Comparison of ENCODE assay signal across 8 mouse cellular contexts in genomic region chr16:93710924-93711323, GRCm38 (mm10). TPM values are rescaled to one million over a fixed set of nuclear protein-coding genes. Genes with fewer than 3 reads are reported as not detected.
DNase-seq lines count a peak whose midpoint lies in the region; ATAC-seq and TF ChIP-seq lines count a peak whose summit lies in the region.

No protein-coding gene starts in this region.

- ATAC-seq in activated CD4-positive, CD25-positive, alpha-beta regulatory T cell, adult 4 months = peak; percentile 59
- ATAC-seq in hindbrain, postnatal 0 days = peak; percentile 43
- peak; percentile 51 for ATAC-seq in megakaryocyte, adult 5-6 weeks (ENCODE audit: poor library complexity, severe bottlenecking)

- DNase-seq in cerebellum, postnatal 4 days (ENCODE audit: low spot score in 2 of 2) = peak; percentile 41 to 69
- peak; percentile 84 for DNase-seq in gastrocnemius, adult 18-20 months (ENCODE audit: low spot score)
- DNase-seq in hindbrain, postnatal 0 days (ENCODE audit: low spot score) = peak; percentile 92
- DNase-seq in left cerebral cortex, adult 8-10 months (ENCODE audit: low spot score in 2 of 2) = peak; percentile 69 to 80
- DNase-seq in right cerebral cortex, postnatal 10 days (ENCODE audit: low spot score in 2 of 2) = peak; percentile 84 to 89
- DNase-seq in urinary bladder, postnatal 36 days (ENCODE audit: low spot score in 2 of 2) = peak; percentile 64 to 68

- H3K4me3 ChIP-seq in hindbrain, postnatal 0 days (ENCODE audit: low read length) = peak overlapping the region; percentile 59

- H3K27me3 ChIP-seq in hindbrain, postnatal 0 days (ENCODE audit: insufficient read depth, low read length) = 0 out of 2 replicates have a peak, but pooled peaks cover 9% of the 10 kb centered on the region

- peaks cover 11% of the 10 kb centered on the region; the same call in 1 of the 2 replicates for H3K4me1 ChIP-seq in hindbrain, postnatal 0 days (ENCODE audit: insufficient read depth, low read length)

- H3K9ac ChIP-seq in hindbrain, postnatal 0 days (replicated peaks; ENCODE audit: low read length) = peak overlapping the region; percentile 73; the same call in 1 of the 2 replicates

- TF ChIP-seq CTCF in hindbrain, postnatal 0 days (IDR thresholded peaks at IDR 0.05; ENCODE audit: low read depth) = peak; percentile 85

- H3K4me2 ChIP-seq in hindbrain, postnatal 0 days (ENCODE audit: low read depth, low read length) = peak overlapping the region; percentile 91

- no peaks in the 10 kb centered on the region for H3K36me3 ChIP-seq in hindbrain, postnatal 0 days (ENCODE audit: insufficient read depth, low read length)

- WGBS in hindbrain, postnatal 0 days = 0% methylated on average over 11 of the region's 11 CpGs

- H3K9me3 ChIP-seq in hindbrain, postnatal 0 days (ENCODE audit: low read length) = no peaks in the 10 kb centered on the region

- H3K27ac ChIP-seq in hindbrain, postnatal 0 days = peak overlapping the region; percentile 82

RNA-seq across cellular contexts. Expression of gene Dop1b, which starts 0.8 kb away (rescaled TPM):
- polyA plus RNA-seq in activated CD4-positive, CD25-positive, alpha-beta regulatory T cell, adult 4 months (2017; shearing (Covaris generic)) = 10 to 100 TPM; 24.5 to 25.5 TPM
- total RNA-seq in gastrocnemius, adult 18-20 months (2021) = 10 to 100 TPM; 34.3 to 41.6 TPM
- total RNA-seq in hindbrain, postnatal 0 days (2014; rRNA removed) = 60.9 and 74.8 TPM in 2 replicates
- 25.4 and 26.8 TPM in 2 replicates for polyA plus RNA-seq in hindbrain, postnatal 0 days (2015; fragmentation: Nextera tagmentation; extraction: Ambion mirVana)
- 100 to 1,000 TPM in 2 of 4 experiments, 10 to 100 TPM in 2; 87.2 to 123 (median 102) TPM for total RNA-seq in left cerebral cortex, adult 8-10 months (2022)
- total RNA-seq in megakaryocyte, adult 5-6 weeks (2015) = 20.3 and 38.8 TPM in 2 replicates
- 10.5 and 15.2 TPM in 2 replicates for total RNA-seq in megakaryocyte, adult 5-6 weeks (2017)

RNA-seq across cellular contexts. Expression of gene Cbr3, which starts 27.9 kb away (rescaled TPM):
- polyA plus RNA-seq in activated CD4-positive, CD25-positive, alpha-beta regulatory T cell, adult 4 months (2017; shearing (Covaris generic)) = not detected
- total RNA-seq in gastrocnemius, adult 18-20 months (2021) = 1 to 10 TPM in 1 of 2 experiments, under 1 TPM in 1; 0.91 to 1.4 TPM
- total RNA-seq in hindbrain, postnatal 0 days (2014; rRNA removed) = 0.58 and 5.1 TPM in 2 replicates
- 4.8 and 5.4 TPM in 2 replicates for polyA plus RNA-seq in hindbrain, postnatal 0 days (2015; fragmentation: Nextera tagmentation; extraction: Ambion mirVana)
- 10 to 100 TPM; 16.5 to 20.8 (median 18.6) TPM for total RNA-seq in left cerebral cortex, adult 8-10 months (2022)
- total RNA-seq in megakaryocyte, adult 5-6 weeks (2015) = 0.83 and 1.8 TPM in 2 replicates
- 0.73 and 1.3 TPM in 2 replicates for total RNA-seq in megakaryocyte, adult 5-6 weeks (2017)

Comparison
In these comparisons a context has a peak if more than half of its experiments do, and no peak if none do; other contexts are left out.
1. Peak in every context shown above with its lines: DNase-seq, ATAC-seq, H3K4me3 ChIP-seq and H3K27ac ChIP-seq.